Mouse (Mus musculus): ENCODE measurements around the gene Syt12.

GRCm38 (mm10) chr19:4461981-4462380 is 15.3 kb downstream of the Syt12 start:
- TF ChIP-seq POLR2A (IDR thresholded peaks at IDR 0.05; ENCODE audit: low read depth, low read length) (no peak), CTCF (IDR thresholded peaks at IDR 0.05; ENCODE audit: extremely low read depth, insufficient read length, insufficient replicate concordance, low read depth, low read length) (no peak)

All from small intestine, adult 2 months (tissue).